Mouse (Mus musculus) embryonic facial prominence, embryonic 10.5 days (tissue): ENCODE measurements around the gene Casd1. TPM values are rescaled to one million over a fixed set of nuclear protein-coding genes. Genes with fewer than 3 reads are reported as not detected.

Source experiments
- DNase-seq: peaks from one replicate; pipeline ENCODE4 v3.0.0-alpha.2; 2017; ENCODE audit warnings: low spot score
- H3K27ac ChIP-seq: fragments of 300-500 bp; sonication (generic); replicated peaks from 2 replicates; pipeline ENCODE4 v1.5.1; 2016; ENCODE audit warnings: mild to moderate bottlenecking
- H3K27me3 ChIP-seq: fragments of 300-500 bp; sonication (generic); replicated peaks from 2 replicates; pipeline ENCODE4 v1.6.1; 2016; ENCODE audit warnings: low read depth, mild to moderate bottlenecking; ENCODE audit not compliant: poor library complexity, severe bottlenecking
- H3K36me3 ChIP-seq: fragments of 300-500 bp; sonication (generic); replicated peaks from 2 replicates; pipeline ENCODE4 v1.6.1; 2016; ENCODE audit warnings: mild to moderate bottlenecking, moderate library complexity
- H3K4me1 ChIP-seq: fragments of 300-500 bp; sonication (generic); 2 replicates; pipeline ENCODE4 v1.6.1; 2016
- H3K4me3 ChIP-seq: fragments of 300-500 bp; sonication (generic); 2 replicates; pipeline ENCODE4 v1.5.1; 2016; ENCODE audit warnings: mild to moderate bottlenecking, moderate library complexity
- H3K9me3 ChIP-seq: fragments of 300-500 bp; sonication (generic); 2 replicates; pipeline ENCODE4 v1.6.1; 2016; ENCODE audit warnings: mild to moderate bottlenecking
- WGBS: fragments of 180-500 bp; shearing (Covaris S2); methylation state at CpG from one replicate; pipeline ENCODE4 v1.1.7; 2016; 5-methylcytosine and 5-hydroxymethylcytosine counted together
- polyA plus RNA-seq: library from polyadenylated mRNA; unstranded; fragments of >200 nt; fragmentation: Nextera tagmentation; extraction: Ambion mirVana; gene quantifications from 2 replicates; pipeline ENCODE4 v1.2.1, GENCODE M21; 2016

Casd1 gene
- polyA plus RNA-seq, 1 experiment from 2014 or later: 48.5 TPM

DNA sequence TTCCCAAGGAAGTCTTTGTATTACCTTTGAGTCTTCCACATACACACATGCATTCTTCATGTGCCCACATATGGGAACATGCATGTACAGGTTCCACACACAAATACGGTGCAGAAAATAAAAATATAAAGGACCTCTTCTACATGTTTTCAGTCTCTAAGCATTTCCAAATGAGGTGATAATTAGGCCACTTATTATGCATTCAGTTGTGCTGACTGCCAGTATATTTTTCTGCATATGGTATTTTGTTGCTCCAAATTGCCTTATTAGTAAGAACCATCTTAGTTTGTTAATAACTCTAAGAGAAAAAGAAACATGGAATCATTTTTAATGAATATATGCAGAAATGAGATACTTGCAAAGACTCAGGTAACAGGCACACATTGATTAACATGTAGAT lies 79.3 kb downstream of the Casd1 start:
- no peak overlapping the region for H3K4me3 ChIP-seq
- WGBS: 87% methylated on average over 1 of the region's 1 CpGs
- peaks cover 18% of the 10 kb centered on the region; the same call in 1 of the 2 replicates for H3K36me3 ChIP-seq
- DNase-seq: no peak
- H3K27ac ChIP-seq: no peak overlapping the region
- H3K27me3 ChIP-seq: no peaks in the 10 kb centered on the region
- H3K9me3 ChIP-seq: no peaks in the 10 kb centered on the region
- H3K4me1 ChIP-seq: peaks cover 10% of the 10 kb centered on the region; the same call in 1 of the 2 replicates

DNA sequence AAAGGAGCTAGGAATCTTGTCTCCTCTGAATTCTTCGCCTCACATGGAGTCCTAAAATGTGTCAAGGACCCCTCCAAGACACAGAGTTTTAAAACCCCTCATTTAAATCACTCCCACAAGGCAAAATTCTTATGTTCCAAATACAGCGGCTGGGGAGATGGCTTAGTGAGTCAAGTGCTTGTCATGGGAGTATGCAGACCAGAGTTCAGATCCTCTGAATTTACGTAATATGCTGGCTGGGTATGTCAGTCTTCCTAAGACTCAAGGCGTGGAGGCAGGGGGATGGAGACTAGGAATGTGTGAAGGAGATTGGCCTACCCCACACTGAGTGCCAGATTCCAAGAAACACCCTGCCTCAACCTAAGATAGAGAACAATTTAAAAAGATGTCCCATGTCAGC lies 79.9 kb downstream of the Casd1 start:
- peaks cover 10% of the 10 kb centered on the region; the same call in 1 of the 2 replicates for H3K4me1 ChIP-seq
- no peak for DNase-seq
- H3K36me3 ChIP-seq: peaks cover 20% of the 10 kb centered on the region; the same call in 1 of the 2 replicates
- 88% methylated on average over 4 of the region's 4 CpGs for WGBS
- no peaks in the 10 kb centered on the region for H3K9me3 ChIP-seq
- no peaks in the 10 kb centered on the region for H3K27me3 ChIP-seq
- H3K27ac ChIP-seq: no peak overlapping the region
- no peak overlapping the region for H3K4me3 ChIP-seq

DNA sequence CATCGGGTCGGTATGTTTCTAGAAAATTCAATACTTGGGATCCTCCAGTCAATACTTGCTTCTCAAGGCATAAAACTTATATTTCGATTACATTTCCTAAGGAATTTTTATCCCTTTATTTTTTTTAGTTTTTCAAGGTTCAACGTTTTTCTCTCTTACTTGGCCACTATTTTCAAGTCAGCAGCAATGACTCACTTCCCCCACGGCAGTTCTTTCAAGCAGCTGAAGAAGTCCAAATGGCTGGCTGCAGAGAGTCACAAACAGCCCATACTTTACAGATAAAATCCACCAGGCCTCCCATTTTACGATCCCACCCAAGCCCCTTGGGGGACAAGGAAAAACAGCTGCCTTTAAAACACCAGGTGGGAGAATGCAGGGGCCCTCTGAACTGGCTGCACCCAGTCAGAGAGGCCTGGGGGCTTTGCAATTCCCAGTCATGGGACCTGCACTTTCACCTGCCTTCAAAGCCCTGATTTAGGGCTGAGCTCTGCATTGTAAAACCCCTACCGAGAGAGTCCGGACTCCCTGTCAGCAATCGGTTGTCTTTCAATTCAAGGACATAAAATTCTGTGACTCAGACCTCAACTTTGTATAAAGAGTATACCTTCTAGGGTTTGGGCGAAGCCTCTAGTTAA lies 84.2 kb downstream of the Casd1 start:
- WGBS: 67% methylated on average over 10 of the region's 10 CpGs
- no peak overlapping the region for H3K27ac ChIP-seq
- peaks cover 20% of the 10 kb centered on the region for H3K36me3 ChIP-seq
- H3K4me3 ChIP-seq: no peak overlapping the region
- H3K4me1 ChIP-seq: no peaks in the 10 kb centered on the region
- H3K9me3 ChIP-seq: no peaks in the 10 kb centered on the region
- no peak for DNase-seq
- no peaks in the 10 kb centered on the region for H3K27me3 ChIP-seq

DNA sequence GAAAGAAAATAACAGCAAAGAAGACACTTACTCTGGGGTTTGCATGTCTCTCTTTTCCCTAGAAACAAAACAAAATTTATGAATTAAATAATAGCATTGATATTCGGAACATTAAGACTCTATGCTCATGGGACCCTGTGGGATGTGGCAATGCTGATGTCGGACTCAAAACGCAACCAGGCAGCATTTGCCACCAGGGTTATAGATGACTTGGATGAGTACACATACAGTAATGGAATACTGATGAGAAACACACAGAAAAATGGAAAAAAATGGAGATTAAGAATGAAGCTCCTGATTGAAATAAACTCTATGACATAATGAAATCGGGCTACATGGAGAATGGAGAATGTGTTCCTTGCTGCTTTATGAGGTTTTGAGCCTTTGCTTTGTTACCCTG lies 89.8 kb downstream of the Casd1 start:
- Histone ChIP-seq H3K36me3 (peaks cover 13% of the 10 kb centered on the region), H3K4me3 (no peak overlapping the region), H3K27ac (no peak overlapping the region), H3K27me3 (no peaks in the 10 kb centered on the region), H3K9me3 (no peaks in the 10 kb centered on the region), H3K4me1 (peaks cover 16% of the 10 kb centered on the region)
- WGBS: 93% methylated on average over 4 of the region's 4 CpGs
- no peak for DNase-seq

Other genes starting within 250 kb of the Casd1 start
- gene Col1a2, start 96.0 kb upstream of the Casd1 start, polyA plus RNA-seq: 117 and 176 TPM in 2 replicates
- 43.8 and 45.1 TPM in 2 replicates for gene Sgce, start 146.4 kb downstream of the Casd1 start, polyA plus RNA-seq
- 15.7 and 18.1 TPM in 2 replicates for gene Peg10, start 146.5 kb downstream of the Casd1 start, polyA plus RNA-seq